Mouse (Mus musculus): ENCODE results near the gene Slc9a3r2.

Gene Slc9a3r2

DNA sequence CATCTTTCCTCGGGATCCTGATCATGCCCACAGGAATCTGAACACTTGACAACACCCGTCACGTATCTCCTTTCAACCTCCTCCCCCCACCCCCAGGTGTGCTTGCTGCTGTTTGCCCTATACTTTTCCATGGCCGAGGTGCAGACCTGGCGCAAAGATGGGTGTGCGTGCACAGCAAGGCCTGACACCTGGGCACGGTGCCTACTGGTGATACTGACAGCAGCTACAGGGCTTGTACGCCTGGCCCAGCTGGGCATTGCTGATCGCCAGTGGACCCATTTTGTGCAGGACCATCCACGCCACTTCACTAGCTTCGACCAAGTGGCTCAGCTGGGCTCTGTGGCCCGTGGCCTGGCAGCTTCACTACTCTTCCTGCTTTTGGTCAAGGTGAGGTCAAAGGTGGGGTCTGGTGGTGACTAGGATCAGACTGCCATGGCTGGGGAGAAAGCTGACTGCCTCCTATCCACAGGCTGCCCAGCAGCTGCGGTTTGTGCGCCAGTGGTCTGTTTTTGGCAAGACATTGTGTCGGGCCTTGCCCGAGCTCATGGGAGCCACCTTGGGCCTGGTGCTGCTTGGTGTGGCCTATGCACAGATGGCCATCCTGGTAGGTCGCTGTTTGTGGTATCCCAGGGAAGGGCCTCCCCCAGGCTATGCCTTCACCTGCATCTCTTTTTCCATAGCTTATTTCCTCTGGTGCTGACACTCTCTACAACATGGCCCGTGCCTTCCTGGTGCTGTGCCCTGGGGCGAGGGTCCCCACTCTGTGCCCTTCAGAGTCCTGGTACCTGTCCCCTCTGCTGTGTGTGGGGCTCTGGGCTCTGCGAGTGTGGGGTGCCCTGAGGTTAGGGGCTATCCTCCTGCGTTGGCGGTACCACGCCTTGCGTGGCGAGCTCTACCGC, 55.9 kb downstream of the Slc9a3r2 start:
- DNase-seq (ENCODE audit: low read depth, low spot score) = no peak

DNA sequence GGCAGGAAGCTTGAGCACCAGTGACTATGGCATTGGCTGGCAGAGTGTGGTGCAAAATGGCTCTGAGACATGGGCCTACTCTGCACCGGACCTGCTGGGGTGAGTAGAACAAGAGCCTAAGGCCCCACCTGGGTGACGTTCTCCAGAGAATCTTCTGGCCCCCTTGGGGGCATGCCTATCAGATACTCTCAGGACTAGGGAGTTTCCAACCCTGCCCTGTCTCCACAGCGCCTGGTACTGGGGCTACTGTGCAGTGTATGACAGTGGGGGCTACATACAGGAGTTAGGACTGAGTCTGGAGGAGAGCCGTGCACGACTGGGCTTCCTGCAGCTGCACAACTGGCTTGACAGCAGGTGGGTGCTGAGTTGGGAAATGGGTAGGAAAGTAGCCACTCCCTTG, 56.9 kb downstream of the Slc9a3r2 start:
- no peak for DNase-seq (ENCODE audit: low read depth, low spot score)

DNA sequence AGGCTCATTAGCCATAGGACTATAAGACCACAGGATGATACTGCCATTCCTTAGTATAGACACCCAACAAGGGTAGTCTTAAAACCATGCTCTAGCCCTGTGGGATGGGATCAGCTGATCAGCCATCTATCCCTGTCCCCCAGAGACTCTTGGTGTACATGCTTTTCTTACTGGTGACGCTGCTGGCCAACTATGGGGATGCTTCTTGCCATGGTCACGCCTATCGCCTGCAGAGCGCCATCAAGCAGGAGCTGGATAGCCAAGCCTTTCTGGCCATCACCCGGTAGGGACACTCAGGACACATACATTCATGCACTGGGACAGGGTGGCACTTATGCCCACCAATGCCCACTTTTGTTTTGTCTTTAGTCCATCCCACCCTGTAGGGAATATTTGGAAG, 58.4 kb downstream of the Slc9a3r2 start:
- DNase-seq (ENCODE audit: low read depth, low spot score) = no peak

DNA sequence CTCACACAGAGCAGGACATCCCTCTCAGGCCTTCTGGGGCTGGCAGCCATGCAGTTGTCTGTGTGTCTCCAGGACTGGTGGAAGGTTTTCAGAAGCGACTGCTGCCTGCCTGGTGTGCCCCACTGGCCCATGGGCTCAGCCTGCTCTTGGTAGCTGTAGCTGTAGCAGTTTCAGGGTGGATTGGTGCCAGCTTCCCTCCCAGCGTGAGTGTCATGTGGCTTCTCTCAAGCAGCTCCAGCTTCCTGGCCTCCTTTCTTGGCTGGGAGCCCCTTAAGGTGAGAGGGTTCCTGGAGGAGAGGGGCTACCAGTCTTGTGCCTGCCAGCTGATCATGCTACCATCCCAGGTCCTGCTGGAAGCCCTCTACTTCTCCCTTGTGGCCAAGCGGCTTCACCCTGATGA, 59.2 kb downstream of the Slc9a3r2 start:
- DNase-seq (ENCODE audit: low read depth, low spot score) = no peak
